Mouse (Mus musculus): ENCODE data around the gene Cxcr4. TPM values are rescaled to one million over a fixed set of nuclear protein-coding genes. Genes with fewer than 3 reads are reported as not detected.
A peak's percentile ranks its signal among the peaks of the same experiment; 100 is the strongest.

The Cxcr4 gene
- polyA plus RNA-seq, 1 experiment: 262 TPM

GRCm38 (mm10) chr1:128601307-128601706, 9.2 kb upstream of the Cxcr4 start:
- Histone ChIP-seq H3K27ac (ENCODE audit: insufficient read depth, low read depth, low read length) (no peak overlapping the region), H3K4me1 (ENCODE audit: control insufficient read depth, insufficient read depth, low read length) (peaks cover 7% of the 10 kb centered on the region; the same call in 1 of the 2 replicates), H3K4me3 (ENCODE audit: insufficient read depth, low read length) (no peak overlapping the region)
- TF ChIP-seq CTCF (IDR thresholded peaks at IDR 0.05; ENCODE audit: low read depth, low read length) (no peak), POLR2A (IDR thresholded peaks at IDR 0.05; ENCODE audit: borderline replicate concordance, low read depth, low read length) (no peak)

GRCm38 (mm10) chr1:128600549-128600948, 8.5 kb upstream of the Cxcr4 start:
- Histone ChIP-seq H3K4me1 (ENCODE audit: control insufficient read depth, insufficient read depth, low read length) (peaks cover 5% of the 10 kb centered on the region; the same call in 1 of the 2 replicates), H3K4me3 (ENCODE audit: insufficient read depth, low read length) (no peak overlapping the region), H3K27ac (ENCODE audit: insufficient read depth, low read depth, low read length) (no peak overlapping the region)
- TF ChIP-seq POLR2A (IDR thresholded peaks at IDR 0.05; ENCODE audit: borderline replicate concordance, low read depth, low read length) (no peak), CTCF (IDR thresholded peaks at IDR 0.05; ENCODE audit: low read depth, low read length) (no peak)

GRCm38 (mm10) chr1:128597209-128597782, 5.2 kb upstream of the Cxcr4 start:
- Histone ChIP-seq H3K27ac (ENCODE audit: insufficient read depth, low read depth, low read length) (no peak overlapping the region), H3K4me3 (ENCODE audit: insufficient read depth, low read length) (no peak overlapping the region), H3K4me1 (ENCODE audit: control insufficient read depth, insufficient read depth, low read length) (peaks cover 9% of the 10 kb centered on the region; the same call in 1 of the 2 replicates)
- TF ChIP-seq CTCF (IDR thresholded peaks at IDR 0.05; ENCODE audit: low read depth, low read length): no peak
- TF ChIP-seq POLR2A (IDR thresholded peaks at IDR 0.05; ENCODE audit: borderline replicate concordance, low read depth, low read length): no peak

- no peak overlapping the region for H3K27ac ChIP-seq (ENCODE audit: insufficient read depth, low read depth, low read length)
- no peak overlapping the region for H3K4me3 ChIP-seq (ENCODE audit: insufficient read depth, low read length)
- peaks cover 9% of the 10 kb centered on the region; the same call in 1 of the 2 replicates for H3K4me1 ChIP-seq (ENCODE audit: control insufficient read depth, insufficient read depth, low read length)
- no peak for TF ChIP-seq CTCF (IDR thresholded peaks at IDR 0.05; ENCODE audit: low read depth, low read length)
- no peak for TF ChIP-seq POLR2A (IDR thresholded peaks at IDR 0.05; ENCODE audit: borderline replicate concordance, low read depth, low read length)
These were observed 3.4 kb upstream of the Cxcr4 start for GRCm38 (mm10) chr1:128595528-128595927.

DNA sequence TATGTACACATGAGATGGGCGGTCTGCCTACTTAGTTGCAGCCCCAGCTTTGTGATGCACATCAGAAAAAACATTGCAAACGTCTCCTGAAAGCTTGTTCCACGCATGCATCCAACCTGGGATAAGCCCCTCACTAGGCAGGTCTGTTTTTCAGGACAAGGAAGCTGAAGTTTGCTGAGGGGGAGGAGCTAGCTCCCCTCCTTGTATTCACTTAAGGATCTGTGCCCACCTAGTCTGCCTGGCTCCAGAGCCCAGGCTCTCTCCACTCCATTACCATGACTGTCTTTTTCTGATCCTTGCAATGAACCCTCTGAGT, 3.0 kb upstream of the Cxcr4 start:
- H3K27ac ChIP-seq (ENCODE audit: insufficient read depth, low read depth, low read length): no peak overlapping the region
- H3K4me1 ChIP-seq (ENCODE audit: control insufficient read depth, insufficient read depth, low read length): peaks cover 9% of the 10 kb centered on the region; the same call in 1 of the 2 replicates
- no peak overlapping the region for H3K4me3 ChIP-seq (ENCODE audit: insufficient read depth, low read length)
- TF ChIP-seq POLR2A (IDR thresholded peaks at IDR 0.05; ENCODE audit: borderline replicate concordance, low read depth, low read length): no peak
- no peak for TF ChIP-seq CTCF (IDR thresholded peaks at IDR 0.05; ENCODE audit: low read depth, low read length)

DNA sequence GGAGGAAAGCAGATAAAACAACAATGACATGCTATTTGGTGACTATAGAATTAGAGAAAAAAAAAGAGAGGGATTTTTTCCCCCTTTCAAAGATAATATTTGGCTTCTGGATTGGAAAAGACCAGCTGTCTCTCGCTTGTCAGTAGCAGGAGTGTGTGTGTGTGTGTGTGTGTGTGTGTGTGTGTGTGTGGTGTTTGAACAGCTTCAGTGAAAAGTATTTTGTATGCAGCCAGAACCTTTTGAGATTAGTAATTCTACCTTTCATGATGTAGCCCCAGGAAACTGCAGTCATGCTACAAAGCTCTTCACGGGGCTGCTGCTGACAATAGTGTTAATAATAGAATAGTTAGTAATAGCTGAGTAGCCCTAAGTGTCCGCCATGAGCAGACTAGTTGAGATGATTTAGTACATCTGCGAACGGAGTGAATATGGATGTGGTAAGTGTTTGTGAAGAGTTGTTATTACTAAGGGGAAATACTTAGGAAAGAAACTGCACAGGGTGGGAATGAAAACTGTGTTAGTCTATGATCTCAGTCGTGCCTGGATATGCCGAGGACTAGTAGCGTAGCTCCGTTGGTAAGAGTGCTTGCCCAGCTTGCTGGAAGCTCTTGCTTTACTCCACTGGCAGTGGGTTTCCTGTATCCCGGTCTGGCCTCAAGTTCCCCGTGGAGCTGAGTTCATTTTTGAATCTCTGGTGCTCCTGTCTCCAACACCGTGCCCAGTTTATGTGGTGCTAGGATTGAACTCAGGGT, 2.4 kb upstream of the Cxcr4 start:
- H3K4me3 ChIP-seq (ENCODE audit: insufficient read depth, low read length): no peak overlapping the region
- H3K4me1 ChIP-seq (ENCODE audit: control insufficient read depth, insufficient read depth, low read length): peaks cover 11% of the 10 kb centered on the region; the same call in 1 of the 2 replicates
- no peak overlapping the region for H3K27ac ChIP-seq (ENCODE audit: insufficient read depth, low read depth, low read length)
- TF ChIP-seq POLR2A (IDR thresholded peaks at IDR 0.05; ENCODE audit: borderline replicate concordance, low read depth, low read length) (no peak), CTCF (IDR thresholded peaks at IDR 0.05; ENCODE audit: low read depth, low read length) (no peak)

DNA sequence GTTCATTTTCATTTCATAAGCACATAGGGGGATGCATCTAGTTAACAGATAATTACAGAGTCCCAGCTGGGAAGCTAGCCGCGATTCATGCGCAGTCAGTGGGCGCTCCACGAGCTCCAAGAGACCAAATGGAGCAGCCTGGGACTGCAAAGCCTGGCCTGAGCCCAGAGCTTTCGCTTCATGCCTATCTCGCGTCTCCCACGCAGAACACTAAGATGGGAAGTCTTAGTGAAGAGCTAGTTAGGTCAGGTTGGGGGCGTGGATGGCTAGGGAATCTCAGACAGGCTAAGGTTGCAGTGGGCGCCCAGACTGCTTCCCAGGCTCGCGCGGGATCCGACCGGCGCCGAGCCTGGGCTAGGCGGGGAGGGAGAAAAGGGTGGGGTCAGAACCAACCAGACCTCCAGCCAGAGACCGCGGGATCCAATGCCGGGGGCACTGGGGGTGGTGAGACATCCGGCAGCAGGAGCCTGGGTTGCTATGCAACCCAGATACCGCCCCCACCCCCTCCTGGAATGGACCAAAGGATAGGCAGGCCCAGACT, 938 bp upstream of the Cxcr4 start:
- Histone ChIP-seq H3K4me3 (ENCODE audit: insufficient read depth, low read length) (peak overlapping the region; percentile 75), H3K4me1 (ENCODE audit: control insufficient read depth, insufficient read depth, low read length) (peaks cover 11% of the 10 kb centered on the region; the same call in 1 of the 2 replicates), H3K27ac (ENCODE audit: insufficient read depth, low read depth, low read length) (no peak overlapping the region)
- TF ChIP-seq POLR2A (IDR thresholded peaks at IDR 0.05; ENCODE audit: borderline replicate concordance, low read depth, low read length) (no peak), CTCF (IDR thresholded peaks at IDR 0.05; ENCODE audit: low read depth, low read length) (no peak)

- TF ChIP-seq POLR2A (IDR thresholded peaks at IDR 0.05; ENCODE audit: borderline replicate concordance, low read depth, low read length) (no peak), CTCF (IDR thresholded peaks at IDR 0.05; ENCODE audit: low read depth, low read length) (no peak)
- Histone ChIP-seq H3K4me3 (ENCODE audit: insufficient read depth, low read length) (peak overlapping the region; percentile 75), H3K27ac (ENCODE audit: insufficient read depth, low read depth, low read length) (peak overlapping the region; percentile 40), H3K4me1 (ENCODE audit: control insufficient read depth, insufficient read depth, low read length) (0 out of 2 replicates have a peak, but pooled peaks cover 6% of the 10 kb centered on the region)
These were observed 327 bp downstream of the Cxcr4 start for GRCm38 (mm10) chr1:128591721-128592210.

GRCm38 (mm10) chr1:128590816-128591720, 1.0 kb downstream of the Cxcr4 start:
- TF ChIP-seq POLR2A (IDR thresholded peaks at IDR 0.05; ENCODE audit: borderline replicate concordance, low read depth, low read length): no peak
- no peak for TF ChIP-seq CTCF (IDR thresholded peaks at IDR 0.05; ENCODE audit: low read depth, low read length)
- Histone ChIP-seq H3K4me1 (ENCODE audit: control insufficient read depth, insufficient read depth, low read length) (0 out of 2 replicates have a peak, but pooled peaks cover 6% of the 10 kb centered on the region), H3K4me3 (ENCODE audit: insufficient read depth, low read length) (peak overlapping the region; percentile 75), H3K27ac (ENCODE audit: insufficient read depth, low read depth, low read length) (peak overlapping the region; percentile 67)

All from bone marrow macrophage, adult 2 months (primary cell).